Mouse (Mus musculus) bone marrow macrophage, adult 2 months (primary cell): ENCODE results near the gene Rbm8a2.

Experiments used
- CTCF ChIP-seq: IDR thresholded peaks from 2 replicates; pipeline ENCODE4 v1.5.1; 2012; ENCODE audit warnings: low read depth, mild to moderate bottlenecking, low read length, moderate library complexity
- POLR2A ChIP-seq: IDR thresholded peaks from 2 replicates; pipeline ENCODE4 v1.6.1; 2012; ENCODE audit warnings: mild to moderate bottlenecking, low read depth, low read length, borderline replicate concordance

- TF ChIP-seq CTCF (no peak), POLR2A (no peak)
These were observed 32.6 kb upstream of the Rbm8a2 start for GRCm38 (mm10) chr1:176011535-176011934.
